Mouse (Mus musculus): ENCODE measurements around the gene Cnpy4.

- no peak for TF ChIP-seq POLR2A (IDR thresholded peaks at IDR 0.05; ENCODE audit: control insufficient read depth, low read depth, low read length)
- TF ChIP-seq CTCF (IDR thresholded peaks at IDR 0.05; ENCODE audit: control insufficient read depth, insufficient read depth, insufficient replicate concordance, low read depth, low read length), result no peak
Measured at GRCm38 (mm10) chr5:138187661-138188306, 499 bp downstream of the Cnpy4 start.

Data from testis, adult 2 months (tissue).